Mouse (Mus musculus) c-Kit-positive CD71-positive TER-119-negative erythroid progenitor cells, embryonic 14.5 days (primary cell): ENCODE data around the gene Hist1h2af.
A peak's percentile ranks its signal among the peaks of the same experiment; 100 is the strongest.
"Not testable (repeated sequence)": the region's sequence is repeated elsewhere in the genome, so short reads cannot be mapped to it uniquely, and the experiment has no call there.

Experiments used
- DNase-seq: peaks from one replicate; pipeline ENCODE4 v3.0.0-alpha.2; 2013; ENCODE audit warnings: low read depth

Hist1h2af gene

GRCm38 (mm10) chr13:23555839-23556416 lies 22.2 kb downstream of the Hist1h2af start:
- DNase-seq: no peak

DNA sequence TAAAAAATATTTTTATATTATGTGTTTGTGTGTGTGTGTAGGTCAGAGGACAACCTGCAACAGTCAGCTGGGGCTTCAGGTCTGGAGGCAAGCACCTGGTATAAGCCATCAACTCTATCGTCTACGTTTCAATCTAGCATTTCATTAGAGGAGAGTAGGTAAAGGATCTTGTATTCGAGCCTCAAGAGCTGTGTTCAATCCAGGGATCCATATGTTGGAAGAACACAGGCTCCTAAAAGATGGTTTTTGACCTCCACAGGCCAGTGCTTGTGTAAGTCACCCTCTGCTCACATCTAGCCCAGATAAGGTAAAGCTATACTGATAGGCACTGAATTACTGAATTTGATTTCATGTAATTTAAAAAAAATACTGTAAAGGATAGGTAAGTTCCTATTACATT lies 23.2 kb downstream of the Hist1h2af start:
- DNase-seq: no peak

DNA sequence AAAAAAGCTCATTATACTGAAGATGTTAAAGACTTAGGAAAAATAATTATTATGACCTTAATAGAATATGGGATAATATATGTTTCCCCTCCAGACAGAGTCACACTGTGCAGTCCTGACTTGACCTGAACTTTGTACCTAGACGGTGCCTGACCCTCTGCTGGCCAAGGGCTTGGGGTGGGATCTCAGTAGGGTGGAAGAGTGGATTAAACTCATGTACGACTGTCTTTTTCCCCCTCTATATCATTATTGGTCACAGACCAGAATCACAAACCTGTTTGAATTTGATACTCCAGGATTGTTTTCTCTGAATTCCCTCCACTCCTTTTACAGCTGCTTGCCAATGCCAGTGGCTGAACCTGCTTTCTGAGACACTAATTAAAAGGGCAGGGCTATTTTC lies 27.0 kb downstream of the Hist1h2af start:
- DNase-seq: not testable (repeated sequence)

- not testable (repeated sequence) for DNase-seq
These were observed 27.8 kb downstream of the Hist1h2af start for GRCm38 (mm10) chr13:23561531-23561882.

DNA sequence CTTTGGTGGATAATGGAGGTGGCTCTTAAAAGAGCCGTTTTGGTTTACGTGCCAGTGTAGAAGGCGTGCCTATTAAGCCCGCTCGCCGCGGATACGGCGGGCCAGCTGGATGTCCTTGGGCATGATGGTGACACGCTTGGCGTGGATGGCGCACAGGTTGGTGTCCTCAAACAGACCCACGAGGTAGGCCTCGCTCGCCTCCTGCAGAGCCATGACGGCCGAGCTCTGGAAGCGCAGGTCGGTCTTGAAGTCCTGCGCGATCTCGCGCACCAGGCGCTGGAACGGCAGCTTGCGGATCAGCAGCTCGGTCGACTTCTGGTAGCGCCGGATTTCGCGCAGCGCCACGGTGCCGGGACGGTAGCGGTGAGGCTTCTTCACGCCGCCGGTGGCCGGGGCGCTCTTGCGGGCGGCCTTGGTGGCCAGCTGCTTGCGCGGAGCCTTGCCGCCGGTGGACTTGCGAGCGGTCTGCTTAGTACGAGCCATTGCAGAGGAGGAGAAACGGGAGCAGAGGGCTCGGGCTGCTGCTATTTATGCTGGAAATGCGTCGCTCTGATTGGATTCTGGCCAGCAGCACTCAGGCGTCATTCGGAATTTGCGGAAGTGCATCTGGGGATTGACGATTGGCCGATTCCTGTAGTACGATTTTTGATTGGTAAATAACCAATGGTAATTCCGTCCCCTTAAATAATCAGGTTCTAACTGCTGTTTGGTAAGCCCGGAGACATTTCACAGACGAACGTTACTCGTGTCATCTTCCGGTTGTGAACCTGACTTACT lies 28.4 kb downstream of the Hist1h2af start, which contains the start of gene Hist1h3e:
Gene Hist1h3e, minus strand, starts transcription at position 487 of the 777 bp plus-strand sequence.
- DNase-seq: peak; percentile 90

DNA sequence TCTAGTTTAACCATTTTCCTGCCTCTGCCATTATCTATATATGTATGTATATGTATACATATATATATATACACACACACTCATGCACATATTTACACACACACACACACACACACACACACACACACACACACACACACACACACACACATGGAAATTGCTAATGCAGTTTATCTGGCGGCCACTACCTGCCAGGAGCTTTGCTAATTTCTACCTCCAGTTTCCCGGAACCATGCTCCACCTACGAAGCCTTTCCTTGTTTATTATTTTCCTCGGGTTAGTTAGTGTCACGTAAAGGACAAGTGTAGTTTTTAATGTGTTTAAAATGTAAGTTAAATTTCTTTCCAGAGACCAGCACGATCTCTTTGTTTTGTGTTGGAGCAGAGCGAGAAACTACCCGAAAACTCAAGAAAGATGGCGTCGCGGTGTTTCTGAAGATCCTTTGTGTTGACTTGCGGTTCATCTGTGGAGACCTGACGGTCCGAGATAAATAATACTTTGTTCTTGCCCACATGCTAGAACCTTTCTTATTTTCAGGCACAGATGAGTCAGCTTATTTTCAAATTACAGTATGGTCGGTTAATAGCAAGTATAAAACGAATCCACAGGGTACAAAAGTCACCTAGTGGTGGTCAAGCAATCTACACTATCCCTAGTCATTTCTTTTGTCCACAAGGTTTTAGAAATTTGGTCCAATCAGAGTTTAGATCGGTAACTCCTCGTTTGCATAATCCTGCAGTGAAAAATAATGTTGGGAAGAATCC lies 29.2 kb downstream of the Hist1h2af start:
- peak; percentile 68 for DNase-seq

GRCm38 (mm10) chr13:23564482-23564881 lies 30.8 kb downstream of the Hist1h2af start:
- DNase-seq: no peak

GRCm38 (mm10) chr13:23570261-23571021 lies 36.7 kb downstream of the Hist1h2af start:
- peak; percentile 51 for DNase-seq

- DNase-seq: no peak
These were observed 37.4 kb downstream of the Hist1h2af start, which contains the start of the genes Hist1h2ae and Hist1h2bg for GRCm38 (mm10) chr13:23571022-23571503. Gene Hist1h2ae (minus strand): TSS chr13:23571220. Gene Hist1h2bg (plus strand): TSS chr13:23571396.

GRCm38 (mm10) chr13:23571504-23572217 lies 38.0 kb downstream of the Hist1h2af start:
- not testable (repeated sequence) for DNase-seq

DNA sequence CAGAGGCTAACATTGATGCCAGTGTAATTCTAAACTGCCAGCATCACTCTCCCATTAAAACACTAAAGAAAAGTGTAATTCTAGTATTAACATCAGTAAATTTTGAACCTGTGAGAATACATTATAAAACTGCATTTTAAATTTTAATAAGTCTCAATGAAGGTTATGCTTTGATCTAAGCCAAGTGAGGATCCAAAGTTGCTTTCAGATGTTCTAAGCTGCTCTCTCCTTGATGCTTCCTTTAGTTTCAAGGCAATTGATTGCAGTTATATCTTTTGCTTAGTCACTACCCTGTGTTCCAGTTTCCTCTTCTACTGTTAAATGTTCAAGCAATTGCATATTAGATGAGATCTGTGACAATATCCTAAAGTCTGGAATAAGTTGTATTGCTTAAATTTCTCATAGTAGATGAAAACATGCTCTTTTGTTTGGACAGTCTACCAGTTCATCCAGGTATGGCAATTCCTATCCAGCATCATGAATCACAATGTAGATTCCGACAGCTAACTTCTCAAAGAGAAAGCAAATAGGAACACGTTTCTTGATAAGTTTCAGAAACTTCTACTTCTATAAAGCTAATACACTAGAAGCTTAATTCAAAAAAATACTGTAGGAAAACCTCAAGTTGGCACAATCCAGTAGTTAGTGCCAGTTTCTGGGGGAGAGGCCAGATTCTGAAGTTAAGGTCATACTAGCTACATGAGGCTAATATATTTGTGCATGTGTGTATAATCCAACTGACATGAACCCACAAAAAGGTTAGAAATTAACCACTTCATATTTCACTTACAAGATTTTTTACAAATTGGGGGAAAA lies 38.7 kb downstream of the Hist1h2af start:
- no peak for DNase-seq

DNA sequence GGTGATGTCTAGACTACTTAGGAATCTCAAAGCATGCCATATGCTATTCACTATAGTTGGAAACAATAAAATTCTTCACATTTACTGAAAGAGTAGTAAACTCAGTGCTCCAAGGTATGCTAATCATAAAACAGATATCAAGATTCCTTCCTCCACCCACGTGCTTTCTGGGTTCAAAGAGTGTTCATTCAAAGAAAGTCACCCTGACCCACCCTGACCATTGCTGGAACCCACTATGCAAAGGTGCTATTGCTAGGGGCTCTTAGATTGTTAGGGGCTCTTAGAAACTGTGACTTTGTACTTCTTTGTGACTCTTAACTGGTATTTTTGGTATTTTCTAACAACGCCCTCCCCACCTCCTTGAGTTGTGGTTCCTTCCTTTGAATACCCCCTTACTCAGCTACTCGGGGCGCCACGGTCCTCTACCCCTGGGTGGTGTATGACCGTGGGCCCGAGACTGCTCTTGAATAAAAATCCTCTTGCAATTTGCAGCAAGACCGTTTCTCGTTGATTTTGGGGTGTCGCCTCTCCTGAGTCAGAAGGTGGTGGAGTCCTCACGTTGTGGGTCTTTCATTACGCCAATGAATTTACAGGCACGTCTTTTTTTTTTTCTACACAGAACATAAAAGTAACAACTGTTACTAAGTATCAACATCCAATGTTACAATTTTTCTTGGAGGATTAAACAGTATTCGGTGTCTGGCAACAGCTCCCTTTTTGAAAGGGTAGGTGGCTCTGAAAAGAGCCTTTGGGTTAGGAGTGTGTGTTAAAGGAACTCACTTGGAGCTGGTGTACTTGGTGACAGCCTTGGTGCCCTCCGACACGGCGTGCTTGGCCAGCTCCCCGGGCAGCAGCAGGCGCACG lies 39.6 kb downstream of the Hist1h2af start:
- not testable (repeated sequence) for DNase-seq

- peak; percentile 96 for DNase-seq
These were observed 40.3 kb downstream of the Hist1h2af start, which contains the start of the genes Hist1h2bf and Hist1h2ad for GRCm38 (mm10) chr13:23573898-23574524. Gene Hist1h2bf (minus strand): TSS chr13:23574196. Gene Hist1h2ad (plus strand): TSS chr13:23574381.

GRCm38 (mm10) chr13:23574546-23575170 lies 41.0 kb downstream of the Hist1h2af start:
- not testable (repeated sequence) for DNase-seq

DNA sequence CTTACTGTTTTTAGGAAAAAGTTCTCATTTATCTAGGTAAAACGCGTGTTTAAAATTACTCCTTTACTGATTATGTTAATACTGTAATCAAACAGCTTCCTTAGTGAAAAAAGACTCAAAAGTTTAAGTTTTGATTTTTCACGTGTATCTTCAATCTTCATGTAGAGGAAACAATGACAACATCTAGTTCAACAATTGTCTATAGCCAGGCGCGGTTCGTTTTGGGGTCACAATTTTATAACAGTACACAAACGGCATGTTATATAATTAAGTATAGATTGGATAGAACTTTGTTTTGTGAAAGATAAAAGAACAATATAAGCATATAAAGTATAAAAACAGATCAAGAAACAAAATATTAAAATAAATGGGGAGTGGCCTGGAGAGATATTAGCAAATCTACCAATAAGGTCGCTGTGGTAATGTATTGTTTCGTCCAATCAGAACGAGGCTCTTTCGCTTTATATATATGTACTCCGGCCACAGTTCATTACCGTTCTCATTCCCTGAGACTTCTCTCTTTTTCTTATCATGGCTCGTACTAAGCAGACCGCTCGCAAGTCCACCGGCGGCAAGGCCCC lies 41.7 kb downstream of the Hist1h2af start, which contains the start of gene Hist1h3d:
Gene Hist1h3d, plus strand, starts transcription at position 493 of the 581 bp plus-strand sequence.
- DNase-seq: no peak

GRCm38 (mm10) chr13:23575864-23576313 lies 42.2 kb downstream of the Hist1h2af start:
- not testable (repeated sequence) for DNase-seq

- no peak for DNase-seq
These were observed 42.7 kb downstream of the Hist1h2af start for GRCm38 (mm10) chr13:23576351-23576881.
